ENCODE assay signal across 11 mouse cellular contexts in the genomic region with DNA sequence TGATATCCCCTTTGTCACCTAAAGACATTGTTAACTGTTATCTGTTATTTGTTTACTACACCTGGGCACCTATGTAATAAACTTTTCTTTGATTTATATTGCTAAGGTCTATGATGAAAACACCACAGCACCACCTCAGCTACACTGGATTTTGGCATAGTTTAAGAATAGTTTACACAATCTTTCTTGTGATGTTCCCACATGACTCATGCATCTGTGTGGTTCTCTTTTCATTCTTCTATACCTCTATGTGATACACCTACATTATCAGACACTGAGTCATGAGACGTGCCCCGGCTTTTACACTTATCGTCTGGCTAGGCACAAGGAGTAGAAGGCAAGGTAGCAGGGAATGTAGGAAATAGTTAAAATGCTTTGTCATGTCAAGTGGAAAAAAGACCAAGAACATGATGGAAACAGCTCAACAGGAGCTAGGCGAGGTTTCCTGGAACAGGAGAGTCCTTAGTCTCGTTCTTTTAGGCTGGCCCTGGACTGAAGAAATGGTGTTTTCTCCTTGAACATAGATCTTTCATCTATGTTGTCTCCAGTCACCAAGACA. TPM values are rescaled to one million over a fixed set of nuclear protein-coding genes. Genes with fewer than 3 reads are reported as not detected.
DNase-seq lines count a peak whose midpoint lies in the region; ATAC-seq and TF ChIP-seq lines count a peak whose summit lies in the region.
"Had no signal": no experiment of that assay in that cellular context is flagged by ENCODE, and none has a peak within 500 bp of the region (broad histone marks: within the 10 kb centered on the region; RNA-seq: fewer than 3 reads in every experiment).

No protein-coding gene starts in this region.

- H3K4me3 ChIP-seq in heart, embryonic 11.5 days (ENCODE audit: low read depth, low read length) = no peak overlapping the region
- no peak overlapping the region for H3K4me3 ChIP-seq in midbrain, embryonic 11.5 days (ENCODE audit: low read depth, low read length)
- H3K4me3 ChIP-seq in midbrain, embryonic 13.5 days (replicated peaks) = no peak overlapping the region
- H3K4me3 ChIP-seq in embryonic fibroblast, embryonic 13.5 days (ENCODE audit: insufficient read depth, low read length) = no peak overlapping the region
- no peak overlapping the region for H3K4me3 ChIP-seq in liver, postnatal 0 days (ENCODE audit: low read depth, low read length)

- peak overlapping the region; percentile 46; the same call in 1 of the 2 replicates for H3K27ac ChIP-seq in heart, embryonic 11.5 days (ENCODE audit: low read depth, low read length)
- peak overlapping the region; percentile 63; the same call in 1 of the 2 replicates for H3K27ac ChIP-seq in midbrain, embryonic 11.5 days (ENCODE audit: low read depth, low read length)
- H3K27ac ChIP-seq in midbrain, embryonic 13.5 days = no peak overlapping the region
- peak overlapping the region; percentile 99 for H3K27ac ChIP-seq in embryonic fibroblast, embryonic 13.5 days (ENCODE audit: insufficient read depth, low read length)
- H3K27ac ChIP-seq in liver, postnatal 0 days (ENCODE audit: low read depth) = peak overlapping the region; percentile 99; the same call in 1 of the 2 replicates

- TF ChIP-seq CTCF in embryonic fibroblast, embryonic 13.5 days (IDR thresholded peaks at IDR 0.05; ENCODE audit: borderline replicate concordance, insufficient read depth, low read length) = no peak
- no peak for TF ChIP-seq CTCF in liver, postnatal 0 days (IDR thresholded peaks at IDR 0.05; ENCODE audit: low read depth)

- no peak overlapping the region for H3K4me2 ChIP-seq in heart, embryonic 11.5 days
- H3K4me2 ChIP-seq in midbrain, embryonic 11.5 days = no peak overlapping the region
- no peak overlapping the region for H3K4me2 ChIP-seq in midbrain, embryonic 13.5 days (replicated peaks)
- H3K4me2 ChIP-seq in liver, postnatal 0 days (ENCODE audit: low read depth, low read length) = no peak overlapping the region

- H3K4me1 ChIP-seq in heart, embryonic 11.5 days (ENCODE audit: control insufficient read depth, insufficient read depth, low read length) = peaks cover 5% of the 10 kb centered on the region
- H3K4me1 ChIP-seq in midbrain, embryonic 11.5 days (ENCODE audit: control insufficient read depth, insufficient read depth, low read length) = peaks cover 13% of the 10 kb centered on the region
- H3K4me1 ChIP-seq in midbrain, embryonic 13.5 days (replicated peaks) = peaks cover 31% of the 10 kb centered on the region
- H3K4me1 ChIP-seq in embryonic fibroblast, embryonic 13.5 days (ENCODE audit: control insufficient read depth, insufficient read depth, low read length) = peaks cover 6% of the 10 kb centered on the region
- H3K4me1 ChIP-seq in liver, postnatal 0 days (ENCODE audit: insufficient read depth) = peaks cover 10% of the 10 kb centered on the region

- no peaks in the 10 kb centered on the region for H3K27me3 ChIP-seq in heart, embryonic 11.5 days (ENCODE audit: control insufficient read depth, insufficient read depth, low read length)
- H3K27me3 ChIP-seq in midbrain, embryonic 11.5 days (ENCODE audit: control insufficient read depth, insufficient read depth, low read length) = no peaks in the 10 kb centered on the region
- no peaks in the 10 kb centered on the region for H3K27me3 ChIP-seq in midbrain, embryonic 13.5 days
- no peaks in the 10 kb centered on the region for H3K27me3 ChIP-seq in liver, postnatal 0 days (ENCODE audit: insufficient read depth, low read length)

- intact Hi-C loops in heart, postnatal 10 days (cut with DNase I) = loop anchor here (5.0 to 10.0 kb wide), 4 partner anchors 215 to 1995 kb away; a partner anchor contains a TSS

- no peak for TF ChIP-seq POLR2A in embryonic fibroblast, embryonic 13.5 days (IDR thresholded peaks at IDR 0.05; ENCODE audit: low read depth, low read length)

- DNase-seq in heart, postnatal 10 days = no peak
- no peak for DNase-seq in midbrain, embryonic 11.5 days (ENCODE audit: low spot score, missing footprints)
- no peak for DNase-seq in liver, postnatal 0 days
- no peak for DNase-seq in testis, postnatal 14 days (ENCODE audit: low spot score)
- DNase-seq in spleen, postnatal 4 days (ENCODE audit: low spot score in 2 of 2) = no peak
- DNase-seq: adrenal gland, adult 8-10 months; cerebellum, postnatal 14 days; retina, postnatal 1 day had no signal

- H3K36me3 ChIP-seq in heart, embryonic 11.5 days (ENCODE audit: control insufficient read depth, insufficient read depth, low read length) = no peaks in the 10 kb centered on the region
- H3K36me3 ChIP-seq in midbrain, embryonic 11.5 days (ENCODE audit: control insufficient read depth, insufficient read depth, low read length) = no peaks in the 10 kb centered on the region
- no peaks in the 10 kb centered on the region for H3K36me3 ChIP-seq in midbrain, embryonic 13.5 days
- H3K36me3 ChIP-seq in liver, postnatal 0 days (replicated peaks; ENCODE audit: insufficient read depth, low read length) = no peaks in the 10 kb centered on the region

- no peaks in the 10 kb centered on the region for H3K9me3 ChIP-seq in heart, embryonic 11.5 days (replicated peaks; ENCODE audit: control insufficient read depth, low read length)
- H3K9me3 ChIP-seq in midbrain, embryonic 11.5 days (ENCODE audit: control insufficient read depth, low read length) = no peaks in the 10 kb centered on the region
- H3K9me3 ChIP-seq in midbrain, embryonic 13.5 days = no peaks in the 10 kb centered on the region
- no peaks in the 10 kb centered on the region for H3K9me3 ChIP-seq in liver, postnatal 0 days (ENCODE audit: low read length)

- no peak for TF ChIP-seq EP300 in liver, postnatal 0 days (IDR thresholded peaks at IDR 0.05; ENCODE audit: low read depth)

- no peak for ATAC-seq in heart, embryonic 11.5 days (replicated peaks; ENCODE audit: insufficient number of reproducible peaks, low FRiP score, low TSS enrichment)
- ATAC-seq in midbrain, embryonic 11.5 days (ENCODE audit: low FRiP score) = no peak
- no peak for ATAC-seq in midbrain, embryonic 13.5 days
- no peak for ATAC-seq in liver, postnatal 0 days

- no peak overlapping the region for H3K9ac ChIP-seq in heart, embryonic 11.5 days (ENCODE audit: low read depth, low read length)
- no peak overlapping the region for H3K9ac ChIP-seq in midbrain, embryonic 11.5 days (ENCODE audit: low read length)
- no peak overlapping the region for H3K9ac ChIP-seq in midbrain, embryonic 13.5 days (replicated peaks)
- no peak overlapping the region for H3K9ac ChIP-seq in liver, postnatal 0 days (replicated peaks)

- WGBS in heart, embryonic 11.5 days (ENCODE audit: insufficient replicate concordance) = 87% methylated on average over 5 of the region's 5 CpGs
- WGBS in midbrain, embryonic 11.5 days = 91% methylated on average over 5 of the region's 5 CpGs
- 91% methylated on average over 5 of the region's 5 CpGs for WGBS in midbrain, embryonic 13.5 days
- WGBS in liver, postnatal 0 days (ENCODE audit: insufficient replicate concordance) = 88% methylated on average over 5 of the region's 5 CpGs

RNA-seq across cellular contexts. Expression of a gene that starts 1.3 kb away (rescaled TPM):
- polyA plus RNA-seq in heart, embryonic 11.5 days (2014; fragmentation: Nextera tagmentation; extraction: Ambion mirVana) = 16.7 and 18.1 TPM in 2 replicates
- total RNA-seq in heart, postnatal 10 days (2021) = 100 to 1,000 TPM; 166 to 169 TPM
- polyA plus RNA-seq in midbrain, embryonic 11.5 days (2014; fragmentation: Nextera tagmentation; extraction: Ambion mirVana) = 42.8 and 57.5 TPM in 2 replicates
- 28.4 and 31.0 TPM in 2 replicates for polyA plus RNA-seq in midbrain, embryonic 13.5 days (2015; fragmentation: Nextera tagmentation; extraction: Ambion mirVana)
- polyA plus RNA-seq in embryonic fibroblast, embryonic 13.5 days (2011; ENCODE audit: insufficient read length, low read depth, missing spikeins) = 10.0 and 12.3 TPM in 2 replicates
- polyA plus RNA-seq in liver, postnatal 0 days (2015; fragmentation: Nextera tagmentation; extraction: Ambion mirVana) = 46.5 and 47.4 TPM in 2 replicates

RNA-seq across cellular contexts. Expression of a gene that starts 2.4 kb away (rescaled TPM):
- 2.7 and 3.7 TPM in 2 replicates for polyA plus RNA-seq in heart, embryonic 11.5 days (2014; fragmentation: Nextera tagmentation; extraction: Ambion mirVana)
- total RNA-seq in heart, postnatal 10 days (2021) = 100 to 1,000 TPM; 221 to 266 TPM
- 7.5 and 13.2 TPM in 2 replicates for polyA plus RNA-seq in midbrain, embryonic 11.5 days (2014; fragmentation: Nextera tagmentation; extraction: Ambion mirVana)
- 6.3 and 8.7 TPM in 2 replicates for polyA plus RNA-seq in midbrain, embryonic 13.5 days (2015; fragmentation: Nextera tagmentation; extraction: Ambion mirVana)
- polyA plus RNA-seq in embryonic fibroblast, embryonic 13.5 days (2011; ENCODE audit: insufficient read length, low read depth, missing spikeins) = 5.6 and 6.3 TPM in 2 replicates
- polyA plus RNA-seq in liver, postnatal 0 days (2015; fragmentation: Nextera tagmentation; extraction: Ambion mirVana) = 10.2 and 16.0 TPM in 2 replicates

RNA-seq across cellular contexts. Expression of a gene that starts 3.1 kb away (rescaled TPM):
- 1.2 and 2.7 TPM in 2 replicates for polyA plus RNA-seq in heart, embryonic 11.5 days (2014; fragmentation: Nextera tagmentation; extraction: Ambion mirVana)
- 100 to 1,000 TPM; 105 to 106 TPM for total RNA-seq in heart, postnatal 10 days (2021)
- polyA plus RNA-seq in midbrain, embryonic 11.5 days (2014; fragmentation: Nextera tagmentation; extraction: Ambion mirVana) = 2.1 and 2.4 TPM in 2 replicates
- polyA plus RNA-seq in midbrain, embryonic 13.5 days (2015; fragmentation: Nextera tagmentation; extraction: Ambion mirVana) = 2.8 and 3.2 TPM in 2 replicates
- polyA plus RNA-seq in embryonic fibroblast, embryonic 13.5 days (2011; ENCODE audit: insufficient read length, low read depth, missing spikeins) = 4.2 and 5.7 TPM in 2 replicates
- polyA plus RNA-seq in liver, postnatal 0 days (2015; fragmentation: Nextera tagmentation; extraction: Ambion mirVana) = 1.6 and 2.7 TPM in 2 replicates

RNA-seq across cellular contexts. Expression of a gene that starts 4.2 kb away (rescaled TPM):
- polyA plus RNA-seq in heart, embryonic 11.5 days (2014; fragmentation: Nextera tagmentation; extraction: Ambion mirVana) = 4.1 and 4.5 TPM in 2 replicates
- 100 to 1,000 TPM in 1 of 2 experiments, 10 to 100 TPM in 1; 84.0 to 101 TPM for total RNA-seq in heart, postnatal 10 days (2021)
- polyA plus RNA-seq in midbrain, embryonic 11.5 days (2014; fragmentation: Nextera tagmentation; extraction: Ambion mirVana) = 8.6 and 9.2 TPM in 2 replicates
- 3.2 and 4.4 TPM in 2 replicates for polyA plus RNA-seq in midbrain, embryonic 13.5 days (2015; fragmentation: Nextera tagmentation; extraction: Ambion mirVana)
- polyA plus RNA-seq in embryonic fibroblast, embryonic 13.5 days (2011; ENCODE audit: insufficient read length, low read depth, missing spikeins) = 2.6 and 5.4 TPM in 2 replicates
- polyA plus RNA-seq in liver, postnatal 0 days (2015; fragmentation: Nextera tagmentation; extraction: Ambion mirVana) = 2.8 and 3.5 TPM in 2 replicates

RNA-seq across cellular contexts. Expression of a gene that starts 7.2 kb away (rescaled TPM):
- polyA plus RNA-seq in heart, embryonic 11.5 days (2014; fragmentation: Nextera tagmentation; extraction: Ambion mirVana) = 2.2 and 2.7 TPM in 2 replicates
- 100 to 1,000 TPM; 130 to 151 TPM for total RNA-seq in heart, postnatal 10 days (2021)
- polyA plus RNA-seq in midbrain, embryonic 11.5 days (2014; fragmentation: Nextera tagmentation; extraction: Ambion mirVana) = 3.9 and 5.5 TPM in 2 replicates
- 4.6 and 5.2 TPM in 2 replicates for polyA plus RNA-seq in midbrain, embryonic 13.5 days (2015; fragmentation: Nextera tagmentation; extraction: Ambion mirVana)
- polyA plus RNA-seq in embryonic fibroblast, embryonic 13.5 days (2011; ENCODE audit: insufficient read length, low read depth, missing spikeins) = 7.8 and 12.5 TPM in 2 replicates
- polyA plus RNA-seq in liver, postnatal 0 days (2015; fragmentation: Nextera tagmentation; extraction: Ambion mirVana) = 2.5 and 3.2 TPM in 2 replicates
